Mouse (Mus musculus) left cerebral cortex, postnatal 25 days (tissue): ENCODE results near the gene Trappc11. TPM values are rescaled to one million over a fixed set of nuclear protein-coding genes. Genes with fewer than 3 reads are reported as not detected.
A peak's percentile ranks its signal among the peaks of the same experiment; 100 is the strongest.
"Not testable (repeated sequence)": the region's sequence is repeated elsewhere in the genome, so short reads cannot be mapped to it uniquely, and the experiment has no call there.

ENCODE experiments used
- DNase-seq, 2 experiments: peaks; one replicate each; pipeline ENCODE4 v3.0.0; 2022; ENCODE audit warnings: low spot score in 2 of 2, mixed read lengths in 1 of 2
- intact Hi-C: fragments of 180-260 bp; cut with DNase I; formaldehyde crosslinking; loops from one replicate; pipeline ENCODE4 v1.15.1; 2025
- total RNA-seq, 2 experiments: library from RNA; stranded (reverse); gene quantifications; 2 replicates each; pipeline ENCODE4 v1.2.3; 2021

The Trappc11 gene
- total RNA-seq, 2 experiments from 2014 or later, result 57.7 to 57.9 TPM

DNA sequence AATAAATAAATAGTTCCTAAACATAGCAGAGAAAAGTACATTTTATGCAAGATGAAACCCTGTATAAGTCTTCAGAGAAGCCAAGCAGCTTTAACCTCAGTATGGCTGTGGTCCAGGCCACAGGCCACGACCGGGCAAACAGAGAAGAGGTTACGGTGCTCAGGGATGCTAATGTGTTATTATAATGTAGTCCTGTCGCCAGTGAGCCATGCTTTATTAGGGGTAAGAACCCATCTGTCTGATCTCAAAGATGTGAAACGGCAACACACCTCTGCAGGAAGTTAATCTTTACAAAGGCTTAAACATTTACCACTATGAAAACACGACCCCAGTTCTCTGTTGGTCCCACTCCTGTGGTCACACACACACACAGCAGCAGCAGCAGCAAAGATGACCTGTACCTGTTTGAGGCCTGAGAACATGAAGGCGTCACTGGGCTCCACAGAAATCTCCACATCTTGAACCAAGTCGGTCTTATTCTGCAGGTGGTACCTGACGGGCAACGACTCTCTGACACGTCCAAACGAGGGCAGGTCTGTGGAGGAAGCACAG lies 38.6 kb downstream of the Trappc11 start:
- no peak for DNase-seq
- intact Hi-C loops, result no loop called here

DNA sequence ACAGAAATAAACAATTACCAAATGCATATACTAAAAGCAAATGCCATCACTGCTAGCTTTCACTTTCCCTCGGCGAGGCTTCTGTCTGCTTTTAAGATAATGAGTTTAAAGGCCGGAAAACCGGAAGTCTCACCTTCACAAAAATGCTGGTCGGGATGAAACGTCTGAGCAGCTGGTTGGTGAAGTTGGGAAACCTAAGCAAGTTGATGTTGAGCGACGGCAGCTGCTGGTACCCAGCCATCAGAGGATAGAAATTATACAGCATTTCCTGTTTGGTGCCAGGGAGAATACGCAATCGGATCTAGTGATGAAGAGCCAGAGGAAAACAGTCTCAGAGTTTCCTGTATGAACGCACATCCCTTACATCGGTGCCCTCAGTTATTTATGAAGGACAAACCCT lies 40.2 kb downstream of the Trappc11 start:
- intact Hi-C loops, result no loop called here
- DNase-seq, result no peak

DNA sequence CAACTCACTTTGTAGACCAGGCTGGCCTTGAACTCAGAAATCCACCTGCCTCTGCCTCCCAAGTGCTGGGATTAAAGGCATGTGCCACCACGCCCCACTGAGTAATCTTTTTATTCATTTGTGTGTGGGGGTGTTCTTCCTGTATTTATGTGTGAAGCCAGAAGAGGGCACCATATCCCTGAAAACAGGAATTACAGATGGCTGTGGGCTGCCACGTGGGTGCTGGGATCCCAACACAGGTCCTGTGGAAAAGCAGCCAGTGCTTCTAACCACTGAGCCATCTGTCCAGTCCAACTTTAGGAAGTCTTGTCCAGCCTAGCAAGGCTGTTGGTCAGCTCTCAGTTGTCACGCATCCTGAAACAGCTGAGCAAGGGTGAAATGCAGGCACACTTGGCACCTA lies 46.0 kb downstream of the Trappc11 start:
- intact Hi-C loops, result no loop called here
- DNase-seq, result no peak

DNA sequence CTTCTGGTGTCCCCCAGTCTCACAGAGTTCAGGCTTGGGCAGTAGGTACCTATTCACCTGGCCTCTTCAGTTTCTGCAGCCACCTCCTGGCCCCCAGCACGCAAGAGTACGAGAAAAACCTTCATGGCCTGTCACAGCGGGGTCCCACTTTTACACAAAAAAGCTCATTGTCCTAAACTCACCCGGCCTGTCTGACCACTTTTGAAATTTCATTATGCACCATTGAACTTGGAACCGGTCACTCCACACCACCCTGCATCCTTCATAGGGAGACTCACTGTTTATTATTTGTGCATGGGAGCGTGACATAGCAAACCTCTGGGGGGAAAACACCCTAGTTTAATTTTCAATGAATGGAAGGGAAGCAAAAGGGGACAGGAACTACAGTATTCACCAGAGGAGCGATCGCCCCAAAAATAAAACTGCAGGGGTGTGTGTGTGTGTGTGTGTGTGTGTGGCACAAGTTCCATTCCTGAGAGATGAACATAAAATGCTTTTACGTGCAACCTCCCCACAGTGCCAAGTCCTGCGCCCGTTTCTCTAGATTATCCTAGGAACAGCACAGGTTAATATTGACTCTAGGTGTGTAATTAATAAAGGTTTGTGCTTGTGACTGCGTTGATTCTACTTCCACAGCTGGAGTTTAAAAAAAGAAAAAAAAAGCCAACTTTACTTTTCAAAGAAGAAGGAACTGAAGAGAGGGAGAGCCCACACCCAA lies 50.8 kb downstream of the Trappc11 start:
- DNase-seq, result no peak
- intact Hi-C loops, result no loop called here

DNA sequence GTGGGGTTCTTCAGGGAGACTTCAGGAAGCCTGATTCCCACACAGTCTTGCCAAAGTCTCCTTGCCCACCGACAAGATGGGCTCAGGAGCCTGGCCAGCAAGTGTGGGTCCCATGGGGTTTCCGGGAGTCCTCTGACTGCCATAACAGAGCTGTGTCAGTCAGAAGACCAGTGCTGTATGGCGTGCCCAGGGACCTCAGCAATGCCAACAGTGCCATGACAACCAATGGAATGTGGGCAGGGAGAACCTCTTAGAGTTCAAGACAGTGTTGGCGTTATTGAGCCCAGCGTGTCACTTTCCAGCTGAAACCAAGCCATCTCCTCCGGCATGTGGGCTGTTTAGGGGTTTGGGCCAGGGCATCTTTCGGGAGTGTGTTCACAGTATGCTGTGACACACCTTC lies 53.2 kb downstream of the Trappc11 start:
- no peak for DNase-seq
- intact Hi-C loops, result no loop called here

DNA sequence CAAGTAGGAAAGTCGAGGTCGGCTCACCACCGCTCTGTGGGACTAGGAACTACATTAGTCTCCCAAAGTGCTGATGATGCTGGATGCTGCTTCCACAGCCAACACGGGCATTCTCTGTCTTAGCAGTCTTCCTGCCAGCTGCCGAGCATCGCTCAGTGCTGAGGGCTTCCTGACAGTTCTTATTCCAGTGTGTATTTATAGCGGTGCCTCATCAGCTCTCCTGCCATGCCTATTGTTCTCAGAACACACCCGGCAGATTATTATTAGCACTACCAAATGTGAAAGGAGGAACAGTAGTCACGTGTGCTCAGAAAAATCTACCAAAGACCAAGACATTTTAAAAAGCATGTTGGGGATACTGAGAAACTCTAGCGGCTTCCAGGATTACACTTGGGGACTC lies 71.6 kb downstream of the Trappc11 start:
- DNase-seq, result peak; percentile 59 to 67
- intact Hi-C loops, result no loop called here

DNA sequence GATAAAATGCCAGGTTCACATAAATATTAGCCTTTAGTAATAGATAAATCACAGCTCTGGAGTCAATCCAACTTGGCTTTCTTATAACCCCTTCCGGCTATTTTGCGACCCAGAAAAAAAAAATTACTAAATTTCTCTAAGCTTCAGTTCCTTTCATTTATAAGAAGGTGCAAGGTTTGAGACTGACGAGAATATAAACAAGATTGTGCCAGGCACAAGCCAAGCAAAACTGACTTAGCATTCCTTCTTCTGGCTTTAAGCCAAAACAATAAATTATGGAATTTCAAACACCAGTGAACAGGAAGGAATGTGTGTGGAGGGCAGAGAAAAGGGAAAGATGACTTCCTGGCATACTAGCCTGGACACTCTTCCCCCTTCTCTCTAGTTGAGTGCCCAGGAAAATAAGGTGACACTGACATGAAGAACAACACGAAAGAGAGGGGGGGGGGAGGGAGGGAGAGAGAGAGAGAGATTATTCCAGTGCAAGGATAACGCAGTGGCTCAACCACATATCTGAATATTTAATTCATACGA lies 74.0 kb downstream of the Trappc11 start:
- intact Hi-C loops, result no loop called here
- no peak for DNase-seq

DNA sequence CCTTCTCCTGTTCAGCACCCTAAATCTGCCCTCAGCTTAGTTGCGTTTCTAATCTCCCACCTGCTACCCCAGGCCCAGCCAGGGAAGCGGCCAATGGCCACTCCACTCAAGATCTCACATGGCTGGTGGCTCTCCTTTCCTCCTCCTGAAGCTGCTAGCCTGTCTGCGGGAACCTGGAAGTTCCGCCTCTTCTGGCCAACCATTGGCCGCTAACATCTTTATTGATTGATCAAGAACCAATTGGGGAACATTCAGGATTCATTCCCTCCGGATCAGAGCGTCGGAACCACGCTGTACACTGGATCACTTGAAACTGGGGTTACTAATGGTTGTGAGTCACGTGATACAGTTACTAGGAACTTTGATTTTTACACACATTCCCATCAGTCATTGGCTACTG lies 74.7 kb downstream of the Trappc11 start:
- intact Hi-C loops, result no loop called here
- no peak for DNase-seq

DNA sequence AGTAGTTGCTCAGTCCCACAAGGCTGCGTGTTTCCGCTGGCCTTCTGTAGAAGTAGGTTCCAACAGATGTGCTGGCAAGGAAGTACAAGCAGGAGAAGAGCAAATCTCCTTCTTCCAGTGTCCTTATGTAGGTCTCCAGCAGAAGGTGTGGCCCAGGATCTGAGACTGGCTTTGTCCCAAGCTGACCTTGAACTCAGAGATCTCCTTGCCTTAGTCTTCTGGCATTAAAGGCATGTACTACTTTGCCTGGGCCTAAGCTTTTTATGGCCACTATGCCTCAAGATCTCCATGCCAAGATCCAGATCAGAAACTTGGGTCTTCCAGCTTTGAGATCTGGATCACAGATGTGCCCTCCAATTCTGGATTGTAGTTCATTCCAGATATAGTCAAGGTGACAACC lies 84.1 kb downstream of the Trappc11 start:
- intact Hi-C loops, result not testable (repeated sequence)

DNA sequence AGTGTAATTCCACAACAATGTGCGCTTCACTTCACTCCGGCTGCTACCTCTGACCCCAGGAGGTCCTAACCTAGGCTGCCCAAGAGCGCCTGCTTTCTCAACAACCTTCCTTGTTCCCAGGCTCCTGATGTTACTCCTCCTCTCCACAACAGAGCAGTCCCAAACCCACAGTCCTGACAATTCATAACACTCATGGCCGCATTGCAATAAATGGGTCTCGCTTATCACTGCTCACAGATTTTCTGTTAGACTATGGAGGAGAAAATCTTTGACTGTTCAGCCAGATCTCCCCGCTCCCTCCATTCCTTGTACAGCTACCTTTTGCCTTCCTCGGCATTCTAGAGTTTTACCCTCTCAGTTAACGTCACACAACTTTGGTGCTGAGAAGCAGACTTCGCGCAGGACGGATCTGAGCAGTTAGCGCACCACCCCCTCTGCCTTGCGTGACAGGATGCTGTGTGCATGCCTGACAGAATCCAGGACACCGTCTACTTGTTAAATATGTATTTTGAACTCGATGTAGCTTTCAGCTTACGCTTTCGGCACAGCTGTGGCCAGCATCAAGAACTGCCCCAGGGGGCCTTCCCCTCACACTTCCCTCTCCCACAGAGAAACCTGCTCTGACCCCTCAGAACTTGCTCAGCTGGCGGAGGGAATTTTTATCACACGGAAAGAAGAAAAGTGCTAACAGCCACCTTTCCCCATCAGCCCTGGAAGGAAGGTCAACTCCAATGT lies 86.8 kb downstream of the Trappc11 start, which contains the start of gene Stox2:
TSS of gene Stox2 (minus strand) at position 51 of the 735 bp plus-strand sequence.
- intact Hi-C loops, result no loop called here
- no peak for DNase-seq

More for the DNA sequence above, 84.1 kb downstream of the Trappc11 start:
- DNase-seq, result not testable (repeated sequence)

Other genes with a start within 250 kb of the Trappc11 start
- gene Stox2, start 87.1 kb downstream of the Trappc11 start, total RNA-seq, result 10 to 100 TPM; 78.6 to 84.8 TPM
- gene Rwdd4a, start 194 bp upstream of the Trappc11 start, total RNA-seq, result 10 to 100 TPM; 32.9 to 34.0 TPM
- 10 to 100 TPM; 48.9 to 52.6 TPM for gene Ing2, start 142.1 kb upstream of the Trappc11 start, total RNA-seq
- gene Cdkn2aip, start 180.5 kb upstream of the Trappc11 start, total RNA-seq, result 10 to 100 TPM; 16.8 to 17.4 TPM